Mouse (Mus musculus): ENCODE measurements around the gene Mier3. TPM values are rescaled to one million over a fixed set of nuclear protein-coding genes. Genes with fewer than 3 reads are reported as not detected.
"Not testable (repeated sequence)": the region's sequence is repeated elsewhere in the genome, so short reads cannot be mapped to it uniquely, and the experiment has no call there.

Gene Mier3
- polyA plus RNA-seq, 1 experiment = 6.1 TPM

- Histone ChIP-seq H3K4me1 (ENCODE audit: control insufficient read depth, insufficient read depth, insufficient read length, low read length) (no peaks in the 10 kb centered on the region), H3K27ac (replicated peaks; ENCODE audit: low read depth, low read length) (no peak overlapping the region), H3K4me3 (ENCODE audit: insufficient read depth, low read depth, low read length) (no peak overlapping the region)
Observed at GRCm38 (mm10) chr13:111668016-111668415, 12.8 kb upstream of the Mier3 start.

GRCm38 (mm10) chr13:111676841-111677240, 3.9 kb upstream of the Mier3 start:
- no peak overlapping the region for H3K4me3 ChIP-seq (ENCODE audit: insufficient read depth, low read depth, low read length)

GRCm38 (mm10) chr13:111684056-111684625, 3.4 kb downstream of the Mier3 start:
- Histone ChIP-seq H3K27ac (replicated peaks; ENCODE audit: low read depth, low read length) (no peak overlapping the region), H3K4me3 (ENCODE audit: insufficient read depth, low read depth, low read length) (no peak overlapping the region), H3K4me1 (ENCODE audit: control insufficient read depth, insufficient read depth, insufficient read length, low read length) (no peaks in the 10 kb centered on the region)

More at GRCm38 (mm10) chr13:111676841-111677240, 3.9 kb upstream of the Mier3 start:
- Histone ChIP-seq H3K27ac (replicated peaks; ENCODE audit: low read depth, low read length) (no peak overlapping the region), H3K4me1 (ENCODE audit: control insufficient read depth, insufficient read depth, insufficient read length, low read length) (no peaks in the 10 kb centered on the region)

DNA sequence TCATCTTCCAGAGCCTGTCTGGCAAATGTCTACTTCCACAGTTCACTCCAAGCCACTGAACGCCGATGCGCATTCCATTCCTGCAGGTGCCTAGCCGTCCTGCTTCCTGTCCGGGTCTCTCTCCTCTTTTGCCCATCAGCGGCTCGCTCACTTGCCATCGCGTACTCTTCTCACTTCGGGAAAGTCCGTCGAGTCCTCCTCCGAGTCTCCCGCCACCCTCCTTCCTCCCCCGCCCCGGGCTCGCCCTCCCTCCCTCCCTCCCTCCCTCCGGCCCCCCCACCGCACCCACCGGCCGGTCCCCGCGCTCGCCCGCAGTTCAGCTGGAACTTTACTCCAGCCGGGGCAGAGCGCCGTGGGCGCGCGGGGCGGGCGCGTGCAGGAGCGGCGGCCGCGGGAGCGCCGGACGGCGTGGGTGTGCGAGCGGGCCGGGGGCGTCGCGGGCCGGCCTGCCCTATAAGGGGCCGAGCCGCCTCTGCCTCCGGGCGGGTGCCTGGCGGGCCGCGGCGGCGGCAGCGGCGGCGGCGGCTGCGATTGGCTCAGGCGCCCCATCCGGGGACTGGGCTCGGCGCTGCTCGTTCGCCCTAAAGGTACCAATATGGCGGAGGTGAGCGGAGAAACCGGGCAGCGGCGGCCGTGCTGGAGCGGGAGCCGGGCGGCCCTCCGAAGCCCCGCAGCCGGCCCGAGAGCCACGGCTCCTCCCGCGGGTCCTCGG, 5.1 kb downstream of the Mier3 start:
- Histone ChIP-seq H3K27ac (replicated peaks; ENCODE audit: low read depth, low read length) (peak overlapping the region; percentile 19; the same call in 1 of the 2 replicates), H3K4me1 (ENCODE audit: control insufficient read depth, insufficient read depth, insufficient read length, low read length) (no peaks in the 10 kb centered on the region), H3K4me3 (ENCODE audit: insufficient read depth, low read depth, low read length) (peak overlapping the region; percentile 77)

- peak overlapping the region; percentile 64 for H3K27ac ChIP-seq (replicated peaks; ENCODE audit: low read depth, low read length)
- peak overlapping the region; percentile 77 for H3K4me3 ChIP-seq (ENCODE audit: insufficient read depth, low read depth, low read length)
- H3K4me1 ChIP-seq (ENCODE audit: control insufficient read depth, insufficient read depth, insufficient read length, low read length) = no peaks in the 10 kb centered on the region
Observed at GRCm38 (mm10) chr13:111686522-111687284, 5.9 kb downstream of the Mier3 start.

GRCm38 (mm10) chr13:111687285-111687781, 6.6 kb downstream of the Mier3 start:
- Histone ChIP-seq H3K27ac (replicated peaks; ENCODE audit: low read depth, low read length) (peak overlapping the region; percentile 57), H3K4me3 (ENCODE audit: insufficient read depth, low read depth, low read length) (peak overlapping the region; percentile 77), H3K4me1 (ENCODE audit: control insufficient read depth, insufficient read depth, insufficient read length, low read length) (no peaks in the 10 kb centered on the region)

- no peak overlapping the region for H3K4me3 ChIP-seq (ENCODE audit: insufficient read depth, low read depth, low read length)
- no peaks in the 10 kb centered on the region for H3K4me1 ChIP-seq (ENCODE audit: control insufficient read depth, insufficient read depth, insufficient read length, low read length)
- no peak overlapping the region for H3K27ac ChIP-seq (replicated peaks; ENCODE audit: low read depth, low read length)
Observed at GRCm38 (mm10) chr13:111703396-111703795, 22.6 kb downstream of the Mier3 start.

DNA sequence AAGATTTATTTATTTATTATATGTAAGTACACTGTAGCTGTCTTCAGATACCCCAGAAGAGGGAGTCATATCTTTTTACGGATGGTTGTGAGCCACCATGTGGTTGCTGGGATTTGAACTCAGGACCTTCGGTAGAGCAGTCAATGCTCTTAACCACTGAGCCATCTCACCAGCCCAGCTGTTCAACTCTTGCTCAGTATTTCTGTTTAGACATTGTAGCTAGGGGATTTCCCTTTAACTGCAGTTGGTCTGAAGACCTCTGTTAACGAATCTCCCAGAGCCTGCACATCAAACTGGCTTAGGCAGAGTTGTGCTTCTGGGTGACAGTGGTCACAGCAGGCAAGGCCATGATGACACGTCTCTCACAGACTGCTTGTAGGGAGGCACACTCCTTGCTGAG, 23.2 kb downstream of the Mier3 start:
- H3K27ac ChIP-seq (replicated peaks; ENCODE audit: low read depth, low read length); H3K4me3 ChIP-seq (ENCODE audit: insufficient read depth, low read depth, low read length); H3K4me1 ChIP-seq (ENCODE audit: control insufficient read depth, insufficient read depth, insufficient read length, low read length): not testable (repeated sequence)

- Histone ChIP-seq H3K27ac (replicated peaks; ENCODE audit: low read depth, low read length) (no peak overlapping the region), H3K4me3 (ENCODE audit: insufficient read depth, low read depth, low read length) (no peak overlapping the region), H3K4me1 (ENCODE audit: control insufficient read depth, insufficient read depth, insufficient read length, low read length) (no peaks in the 10 kb centered on the region)
Observed at GRCm38 (mm10) chr13:111710531-111710930, 29.8 kb downstream of the Mier3 start.

- no peaks in the 10 kb centered on the region for H3K4me1 ChIP-seq (ENCODE audit: control insufficient read depth, insufficient read depth, insufficient read length, low read length)
- H3K27ac ChIP-seq (replicated peaks; ENCODE audit: low read depth, low read length) = no peak overlapping the region
- H3K4me3 ChIP-seq (ENCODE audit: insufficient read depth, low read depth, low read length) = no peak overlapping the region
Observed at GRCm38 (mm10) chr13:111719726-111720125, 38.9 kb downstream of the Mier3 start.

DNA sequence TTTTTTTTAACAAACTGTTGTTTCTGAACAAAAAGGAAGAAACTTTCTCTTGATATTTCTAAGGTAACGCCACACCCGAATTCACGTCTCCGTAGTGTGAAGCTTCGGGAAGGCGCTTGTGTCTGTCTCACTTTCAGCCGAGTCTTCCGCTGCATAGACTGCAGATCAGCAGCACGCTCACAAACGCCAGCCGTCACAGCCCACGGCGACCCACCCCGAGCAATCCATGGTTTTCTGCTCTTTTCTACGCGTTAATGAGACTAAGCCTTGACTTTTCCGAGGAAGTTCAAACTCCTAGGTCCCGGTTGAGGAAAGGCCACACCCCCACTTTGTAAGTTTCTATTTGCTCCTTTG, 44.0 kb downstream of the Mier3 start:
- peak overlapping the region; percentile 64 for H3K4me3 ChIP-seq (ENCODE audit: insufficient read depth, low read depth, low read length)
- no peak overlapping the region for H3K27ac ChIP-seq (replicated peaks; ENCODE audit: low read depth, low read length)
- no peaks in the 10 kb centered on the region for H3K4me1 ChIP-seq (ENCODE audit: control insufficient read depth, insufficient read depth, insufficient read length, low read length)

- no peaks in the 10 kb centered on the region for H3K4me1 ChIP-seq (ENCODE audit: control insufficient read depth, insufficient read depth, insufficient read length, low read length)
- peak overlapping the region; percentile 64 for H3K4me3 ChIP-seq (ENCODE audit: insufficient read depth, low read depth, low read length)
- no peak overlapping the region for H3K27ac ChIP-seq (replicated peaks; ENCODE audit: low read depth, low read length)
Observed at GRCm38 (mm10) chr13:111725165-111726077, 44.6 kb downstream of the Mier3 start.

- Histone ChIP-seq H3K27ac (replicated peaks; ENCODE audit: low read depth, low read length) (no peak overlapping the region), H3K4me1 (ENCODE audit: control insufficient read depth, insufficient read depth, insufficient read length, low read length) (no peaks in the 10 kb centered on the region), H3K4me3 (ENCODE audit: insufficient read depth, low read depth, low read length) (no peak overlapping the region)
Observed at GRCm38 (mm10) chr13:111726898-111727297, 46.1 kb downstream of the Mier3 start.

DNA sequence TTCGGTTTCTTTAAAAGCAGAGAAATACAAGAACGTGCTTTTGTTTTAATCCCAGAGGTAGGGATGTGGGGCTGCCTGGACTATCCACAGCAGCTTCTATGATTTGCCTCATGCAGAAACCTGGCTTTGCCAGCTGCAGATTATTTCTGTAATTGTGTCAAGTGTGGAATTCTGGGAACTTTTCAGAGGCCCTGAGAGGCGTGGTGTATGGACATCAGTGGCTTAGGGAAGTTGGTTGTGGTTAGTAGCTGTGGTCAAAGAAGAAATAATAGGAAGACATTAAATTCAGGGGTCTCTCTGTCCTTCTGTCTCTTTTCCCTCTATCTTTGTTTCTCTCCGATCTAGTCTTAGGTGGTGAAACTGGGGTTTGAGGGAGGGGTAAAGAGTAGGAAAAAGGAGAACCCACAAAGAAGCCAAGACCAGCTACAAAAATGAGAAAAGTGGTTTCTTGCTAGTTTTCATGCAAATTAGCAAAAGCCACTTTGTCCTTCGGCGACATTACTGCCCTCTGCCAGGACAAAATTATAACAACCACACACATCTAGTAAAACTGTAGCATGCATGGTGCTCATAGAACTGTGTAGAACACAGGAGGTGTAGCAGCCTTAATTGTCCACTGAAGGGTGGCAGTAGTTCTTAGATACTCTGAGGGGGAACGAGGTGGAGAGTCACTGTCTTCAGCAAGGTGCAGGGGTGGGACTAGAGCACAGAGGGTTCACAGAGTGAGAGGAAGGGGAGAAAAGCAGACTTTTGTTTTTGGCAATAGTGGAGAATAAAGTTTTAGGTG, 60.6 kb downstream of the Mier3 start:
- Histone ChIP-seq H3K4me1 (ENCODE audit: control insufficient read depth, insufficient read depth, insufficient read length, low read length) (no peaks in the 10 kb centered on the region), H3K27ac (replicated peaks; ENCODE audit: low read depth, low read length) (no peak overlapping the region), H3K4me3 (ENCODE audit: insufficient read depth, low read depth, low read length) (no peak overlapping the region)

Measured in brown adipose tissue, adult 24 weeks (tissue).